Mouse (Mus musculus): Measurements from ENCODE around the gene Rfng. TPM values are rescaled to one million over a fixed set of nuclear protein-coding genes. Genes with fewer than 3 reads are reported as not detected.

Gene Rfng
- total and polyA plus RNA-seq, 3 experiments: 3.8 to 17.6 (median 10.0) TPM

DNA sequence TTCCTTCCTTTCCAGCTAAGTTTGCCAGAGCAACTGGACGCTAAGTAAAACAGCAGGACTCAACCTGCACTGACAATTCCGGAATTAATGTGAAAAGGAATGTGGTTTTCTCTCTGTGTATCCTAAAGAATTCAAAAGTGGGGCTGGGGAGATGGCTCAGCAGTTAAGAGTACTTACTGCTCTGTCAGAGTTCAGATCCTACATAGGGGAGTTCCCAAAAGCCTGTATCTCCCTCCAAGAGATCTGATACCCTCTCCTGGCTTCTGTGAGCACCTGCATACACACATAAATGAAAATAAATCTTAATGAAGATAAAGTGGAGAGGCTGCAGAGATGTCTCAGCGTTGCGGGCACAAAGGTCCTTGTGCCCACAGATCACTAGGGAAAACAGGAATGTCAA lies 32.4 kb downstream of the Rfng start:
- dilution Hi-C loops (cut with MboI; ENCODE audit: extremely low pct_ligation_motif_present, extremely low pct_unique_long_range_greater_than_20kb, low sequenced_read_pairs): no loop called here
- no peak for DNase-seq (ENCODE audit: extremely low read depth)
- no peak overlapping the region for H3K4me2 ChIP-seq (ENCODE audit: insufficient read depth, low read depth, poor library complexity, severe bottlenecking)
- H3K27ac ChIP-seq (ENCODE audit: insufficient read depth, low read depth): no peak overlapping the region
- no peaks in the 10 kb centered on the region for H3K4me1 ChIP-seq (ENCODE audit: control insufficient read depth in 1 of 2, insufficient read depth in 2 of 2)
- in situ Hi-C loops (cut with MboI; ENCODE audit: low pct_ligation_motif_present, low pct_unique_long_range_greater_than_20kb, low sequenced_read_pairs): no loop called here
- H3K36me3 ChIP-seq (replicated peaks in 1 of 2; ENCODE audit: control insufficient read depth in 1 of 2, insufficient read depth in 1 of 2, low read length in 1 of 2): no peaks in the 10 kb centered on the region
- no peak overlapping the region for H3K9ac ChIP-seq (ENCODE audit: insufficient read depth, low read depth)
- no peak overlapping the region for H3K4me3 ChIP-seq (replicated peaks in 1 of 3; ENCODE audit: low read depth in 2 of 3, low read length in 2 of 3, poor library complexity in 1 of 3)
- no peaks in the 10 kb centered on the region for H3K9me3 ChIP-seq (replicated peaks; ENCODE audit: low read length)
- H3K79me2 ChIP-seq (replicated peaks; ENCODE audit: control insufficient read depth, extremely low read depth, insufficient read depth, poor library complexity, severe bottlenecking): no peaks in the 10 kb centered on the region
- peaks cover 17% of the 10 kb centered on the region for H3K27me3 ChIP-seq (replicated peaks)
- TF ChIP-seq ZMIZ1 (IDR thresholded peaks at IDR 0.05; ENCODE audit: low read depth, low read length): no peak
- TF ChIP-seq SIN3A (IDR thresholded peaks at IDR 0.05; ENCODE audit: low read length): no peak
- no peak for TF ChIP-seq CTCF (conservative IDR thresholded peaks at IDR 0.05 in 1 of 2, IDR thresholded peaks at IDR 0.05 in 1 of 2; ENCODE audit: low read depth in 2 of 2, low read length in 2 of 2)
- TF ChIP-seq POLR2A (IDR thresholded peaks at IDR 0.05; ENCODE audit: low read depth, low read length): no peak
- no peak for TF ChIP-seq ELF1 (IDR thresholded peaks at IDR 0.05; ENCODE audit: low read depth, low read length)
- TF ChIP-seq KAT2A (IDR thresholded peaks at IDR 0.05; ENCODE audit: insufficient replicate concordance, low read length): no peak
- no peak for TF ChIP-seq PAX5 (IDR thresholded peaks at IDR 0.05; ENCODE audit: low read length)
- no peak for TF ChIP-seq IRF4 (IDR thresholded peaks at IDR 0.05; ENCODE audit: low read depth, low read length)
- TF ChIP-seq MEF2A (IDR thresholded peaks at IDR 0.05; ENCODE audit: borderline replicate concordance, low read depth, low read length): no peak
- no peak for TF ChIP-seq MAZ (IDR thresholded peaks at IDR 0.05; ENCODE audit: low read depth, low read length)
- TF ChIP-seq EP300 (IDR thresholded peaks at IDR 0.05; ENCODE audit: low read length): no peak
- no peak for TF ChIP-seq USF2 (conservative IDR thresholded peaks at IDR 0.05; ENCODE audit: low read depth, low read length)
- no peak for TF ChIP-seq GABPA (IDR thresholded peaks at IDR 0.05; ENCODE audit: insufficient replicate concordance, low read depth, low read length)
- TF ChIP-seq USF1 (IDR thresholded peaks at IDR 0.05; ENCODE audit: low read depth, low read length): no peak
- no peak for TF ChIP-seq NELFE (IDR thresholded peaks at IDR 0.05; ENCODE audit: low read depth, low read length)

DNA sequence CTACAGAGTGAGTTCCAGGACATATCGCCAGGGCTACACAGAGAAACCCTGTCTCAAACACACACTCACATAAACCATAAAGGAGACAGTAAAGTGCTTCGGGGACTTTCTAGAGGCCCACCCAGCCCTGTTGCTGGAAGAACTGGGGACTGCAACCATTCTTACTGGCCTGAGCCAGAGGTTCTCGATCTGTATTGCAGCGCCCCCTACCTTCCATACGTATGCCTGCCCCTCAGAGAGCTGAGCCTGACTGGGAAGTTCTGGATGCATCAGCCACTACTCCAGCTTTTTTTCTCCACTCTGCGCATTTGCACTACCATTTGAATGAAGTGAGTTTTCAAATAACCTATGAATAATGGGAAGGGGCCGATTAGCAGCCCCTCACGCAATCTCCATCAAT lies 34.6 kb downstream of the Rfng start:
- no peak overlapping the region for H3K4me2 ChIP-seq (ENCODE audit: insufficient read depth, low read depth, poor library complexity, severe bottlenecking)
- dilution Hi-C loops (cut with MboI; ENCODE audit: extremely low pct_ligation_motif_present, extremely low pct_unique_long_range_greater_than_20kb, low sequenced_read_pairs) (no loop called here), in situ Hi-C loops (cut with MboI; ENCODE audit: low pct_ligation_motif_present, low pct_unique_long_range_greater_than_20kb, low sequenced_read_pairs) (no loop called here)
- H3K27me3 ChIP-seq (replicated peaks): peaks cover 31% of the 10 kb centered on the region
- no peaks in the 10 kb centered on the region for H3K36me3 ChIP-seq (replicated peaks in 1 of 2; ENCODE audit: control insufficient read depth in 1 of 2, insufficient read depth in 1 of 2, low read length in 1 of 2)
- no peaks in the 10 kb centered on the region for H3K79me2 ChIP-seq (replicated peaks; ENCODE audit: control insufficient read depth, extremely low read depth, insufficient read depth, poor library complexity, severe bottlenecking)
- no peak overlapping the region for H3K4me3 ChIP-seq (replicated peaks in 1 of 3; ENCODE audit: low read depth in 2 of 3, low read length in 2 of 3, poor library complexity in 1 of 3)
- no peak overlapping the region for H3K9ac ChIP-seq (ENCODE audit: insufficient read depth, low read depth)
- peak; percentile 61 to 76 for TF ChIP-seq CTCF (conservative IDR thresholded peaks at IDR 0.05 in 1 of 2, IDR thresholded peaks at IDR 0.05 in 1 of 2; ENCODE audit: low read depth in 2 of 2, low read length in 2 of 2)
- peak; percentile 47 for TF ChIP-seq SMC3 (IDR thresholded peaks at IDR 0.05; ENCODE audit: low read depth, low read length)
- peak; percentile 65 for TF ChIP-seq RAD21 (IDR thresholded peaks at IDR 0.05; ENCODE audit: low read depth, low read length)
- TF ChIP-seq E2F4 (IDR thresholded peaks at IDR 0.05; ENCODE audit: insufficient replicate concordance, low read depth, low read length): no peak
- TF ChIP-seq MAX (IDR thresholded peaks at IDR 0.05; ENCODE audit: low read length): no peak
- DNase-seq (ENCODE audit: extremely low read depth): peak; percentile 67
- no peaks in the 10 kb centered on the region for H3K9me3 ChIP-seq (replicated peaks; ENCODE audit: low read length)
- no peak overlapping the region for H3K27ac ChIP-seq (ENCODE audit: insufficient read depth, low read depth)
- peaks cover 0 to 7% of the 10 kb centered on the region in 2 experiments; a peak in 2 of 4 replicates for H3K4me1 ChIP-seq (ENCODE audit: control insufficient read depth in 1 of 2, insufficient read depth in 2 of 2)

Data from CH12.LX (cell line).